Mouse (Mus musculus) frontal cortex, postnatal 36 days (tissue): Measurements from ENCODE around the gene Srsf12.

Experiments
- DNase-seq, 2 experiments: peaks; one replicate each; pipeline ENCODE4 v3.0.0; 2022; ENCODE audit warnings: low spot score in 2 of 2

Srsf12 gene

GRCm38 (mm10) chr4:33249716-33250230 lies 41.0 kb downstream of the Srsf12 start:
- DNase-seq, result no peak

- DNase-seq, result no peak
Measured at GRCm38 (mm10) chr4:33250867-33251266, 42.1 kb downstream of the Srsf12 start.

- no peak for DNase-seq
Measured at GRCm38 (mm10) chr4:33254706-33255105, 45.9 kb downstream of the Srsf12 start.

- DNase-seq, result no peak
Measured at GRCm38 (mm10) chr4:33257263-33257964, 48.6 kb downstream of the Srsf12 start.

- DNase-seq, result no peak
Measured at GRCm38 (mm10) chr4:33260311-33260710, 51.5 kb downstream of the Srsf12 start.

GRCm38 (mm10) chr4:33261311-33261753 lies 52.5 kb downstream of the Srsf12 start:
- DNase-seq, result peak in 1 of 2 experiments; percentile 42

- no peak for DNase-seq
Measured at GRCm38 (mm10) chr4:33262897-33263296, 54.1 kb downstream of the Srsf12 start.

- no peak for DNase-seq
Measured at GRCm38 (mm10) chr4:33264979-33265726, 56.4 kb downstream of the Srsf12 start.

- no peak for DNase-seq
Measured at GRCm38 (mm10) chr4:33270386-33271314, 61.9 kb downstream of the Srsf12 start.

GRCm38 (mm10) chr4:33273437-33273836 lies 64.6 kb downstream of the Srsf12 start:
- DNase-seq, result no peak

GRCm38 (mm10) chr4:33281891-33282685 lies 73.3 kb downstream of the Srsf12 start:
- DNase-seq, result no peak
